Mouse (Mus musculus) embryonic facial prominence, embryonic 10.5 days (tissue): ENCODE results near the gene Lrch1. TPM values are rescaled to one million over a fixed set of nuclear protein-coding genes. Genes with fewer than 3 reads are reported as not detected.

Experiments
- DNase-seq: peaks from one replicate; pipeline ENCODE4 v3.0.0-alpha.2; 2017; ENCODE audit warnings: low spot score
- H3K27ac ChIP-seq: fragments of 300-500 bp; sonication (generic); replicated peaks from 2 replicates; pipeline ENCODE4 v1.5.1; 2016; ENCODE audit warnings: mild to moderate bottlenecking
- H3K27me3 ChIP-seq: fragments of 300-500 bp; sonication (generic); replicated peaks from 2 replicates; pipeline ENCODE4 v1.6.1; 2016; ENCODE audit warnings: low read depth, mild to moderate bottlenecking; ENCODE audit not compliant: poor library complexity, severe bottlenecking
- H3K36me3 ChIP-seq: fragments of 300-500 bp; sonication (generic); replicated peaks from 2 replicates; pipeline ENCODE4 v1.6.1; 2016; ENCODE audit warnings: mild to moderate bottlenecking, moderate library complexity
- H3K4me1 ChIP-seq: fragments of 300-500 bp; sonication (generic); 2 replicates; pipeline ENCODE4 v1.6.1; 2016
- H3K4me3 ChIP-seq: fragments of 300-500 bp; sonication (generic); 2 replicates; pipeline ENCODE4 v1.5.1; 2016; ENCODE audit warnings: mild to moderate bottlenecking, moderate library complexity
- H3K9me3 ChIP-seq: fragments of 300-500 bp; sonication (generic); 2 replicates; pipeline ENCODE4 v1.6.1; 2016; ENCODE audit warnings: mild to moderate bottlenecking
- WGBS: fragments of 180-500 bp; shearing (Covaris S2); methylation state at CpG from one replicate; pipeline ENCODE4 v1.1.7; 2016; 5-methylcytosine and 5-hydroxymethylcytosine counted together
- polyA plus RNA-seq: library from polyadenylated mRNA; unstranded; fragments of >200 nt; fragmentation: Nextera tagmentation; extraction: Ambion mirVana; gene quantifications from 2 replicates; pipeline ENCODE4 v1.2.1, GENCODE M21; 2016

Lrch1 gene
- polyA plus RNA-seq, 1 experiment from 2014 or later, result 9.1 TPM

DNA sequence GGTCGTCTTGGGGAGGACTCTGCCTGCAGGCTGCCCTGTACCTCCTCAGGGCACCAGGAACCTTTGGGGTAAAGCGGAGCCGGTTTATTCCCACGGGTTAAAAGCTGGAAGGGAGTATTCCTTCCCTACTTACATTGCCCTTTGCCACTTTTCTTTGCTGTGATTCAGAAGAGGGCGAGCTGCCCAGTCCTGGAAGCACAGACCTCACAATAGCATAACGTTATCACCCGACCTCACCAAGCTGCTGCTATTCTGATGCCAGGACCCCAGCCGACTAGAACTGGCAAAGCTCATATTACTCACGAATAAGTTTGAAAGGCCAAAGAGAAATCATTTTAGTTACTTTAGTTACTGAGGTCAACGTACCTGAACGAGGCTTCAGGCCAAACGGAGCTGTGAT lies 152.7 kb downstream of the Lrch1 start:
- peaks cover 15% of the 10 kb centered on the region for H3K36me3 ChIP-seq
- no peaks in the 10 kb centered on the region for H3K9me3 ChIP-seq
- DNase-seq, result no peak
- WGBS, result 81% methylated on average over 12 of the region's 12 CpGs
- no peak overlapping the region for H3K27ac ChIP-seq
- no peak overlapping the region for H3K4me3 ChIP-seq
- H3K4me1 ChIP-seq, result peaks cover 13% of the 10 kb centered on the region
- no peaks in the 10 kb centered on the region for H3K27me3 ChIP-seq

DNA sequence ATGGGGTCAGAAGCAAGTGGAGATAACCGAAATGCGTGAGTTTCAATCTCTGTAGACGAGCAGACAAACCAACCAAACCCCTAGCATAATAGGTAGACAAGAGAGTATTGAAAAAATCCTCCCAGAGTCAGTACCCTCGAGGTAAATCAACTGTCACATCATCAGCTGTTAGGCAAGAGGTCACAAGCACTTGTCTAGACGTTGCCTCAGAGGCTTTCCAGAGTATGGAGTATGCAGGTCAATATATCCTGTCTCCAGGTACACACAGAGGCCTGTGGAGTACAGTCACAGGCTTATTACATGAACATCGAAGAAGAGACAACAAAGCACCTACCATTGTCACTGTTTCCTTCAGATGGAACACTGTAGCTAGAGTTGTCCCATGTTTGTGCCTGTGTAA lies 154.9 kb downstream of the Lrch1 start:
- peaks cover 13% of the 10 kb centered on the region for H3K4me1 ChIP-seq
- no peaks in the 10 kb centered on the region for H3K27me3 ChIP-seq
- DNase-seq, result no peak
- 80% methylated on average over 6 of the region's 6 CpGs for WGBS
- no peaks in the 10 kb centered on the region for H3K9me3 ChIP-seq
- peaks cover 14% of the 10 kb centered on the region for H3K36me3 ChIP-seq
- no peak overlapping the region for H3K4me3 ChIP-seq
- no peak overlapping the region for H3K27ac ChIP-seq

- H3K9me3 ChIP-seq, result no peaks in the 10 kb centered on the region
- peaks cover 10% of the 10 kb centered on the region for H3K4me1 ChIP-seq
- H3K27ac ChIP-seq, result no peak overlapping the region
- H3K27me3 ChIP-seq, result no peaks in the 10 kb centered on the region
- no peak overlapping the region for H3K4me3 ChIP-seq
- DNase-seq, result no peak
- H3K36me3 ChIP-seq, result peaks cover 17% of the 10 kb centered on the region
- 79% methylated on average over 5 of the region's 5 CpGs for WGBS
These were observed 157.1 kb downstream of the Lrch1 start for GRCm38 (mm10) chr14:74790535-74790934.

DNA sequence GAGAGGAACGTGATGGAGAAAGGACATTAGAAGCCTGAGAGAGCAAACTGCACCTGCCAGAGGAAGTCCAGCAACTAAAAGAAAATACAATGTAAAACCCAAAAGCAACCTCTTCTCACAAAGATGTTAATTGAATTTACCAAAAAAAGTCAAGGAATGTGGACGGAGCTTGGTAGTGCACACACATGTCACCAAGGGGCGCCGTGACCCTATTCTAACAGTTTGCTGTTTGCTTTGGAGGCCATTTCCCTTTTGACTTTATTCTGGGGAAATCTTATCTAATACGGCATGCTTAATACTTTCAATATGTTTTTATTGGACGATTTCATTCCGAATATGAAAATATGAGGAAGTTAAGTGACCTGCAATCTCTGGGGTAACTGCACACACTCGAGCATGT lies 158.9 kb downstream of the Lrch1 start:
- Histone ChIP-seq H3K27me3 (no peaks in the 10 kb centered on the region), H3K36me3 (peaks cover 26% of the 10 kb centered on the region), H3K4me3 (no peak overlapping the region), H3K27ac (no peak overlapping the region), H3K9me3 (no peaks in the 10 kb centered on the region), H3K4me1 (peaks cover 10% of the 10 kb centered on the region)
- 83% methylated on average over 8 of the region's 8 CpGs for WGBS
- DNase-seq, result no peak

DNA sequence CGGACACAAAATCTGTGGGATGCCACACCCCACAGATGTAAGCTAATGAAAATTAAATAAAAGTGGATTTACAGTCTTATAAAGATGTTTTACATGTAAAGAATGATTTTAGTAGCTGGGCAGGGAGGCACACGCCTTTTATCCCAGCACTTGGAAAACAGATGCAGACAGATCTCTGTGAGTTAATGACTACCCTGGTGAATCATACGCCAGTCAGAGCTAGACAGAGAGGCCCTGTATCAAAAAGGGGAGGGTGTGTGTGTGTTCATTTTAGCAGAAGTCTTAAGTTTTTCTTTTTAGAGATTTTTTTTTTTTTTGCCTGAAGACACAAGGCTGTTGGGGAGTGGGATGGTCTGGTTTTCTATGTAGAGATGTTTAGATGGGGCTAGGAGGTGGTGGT lies 160.0 kb downstream of the Lrch1 start:
- 86% methylated on average over 3 of the region's 3 CpGs for WGBS
- Histone ChIP-seq H3K36me3 (peaks cover 29% of the 10 kb centered on the region), H3K4me3 (no peak overlapping the region), H3K27me3 (no peaks in the 10 kb centered on the region), H3K4me1 (peaks cover 10% of the 10 kb centered on the region), H3K9me3 (no peaks in the 10 kb centered on the region), H3K27ac (no peak overlapping the region)
- DNase-seq, result no peak

GRCm38 (mm10) chr14:74784243-74784934 lies 163.3 kb downstream of the Lrch1 start:
- 82% methylated on average over 11 of the region's 11 CpGs for WGBS
- Histone ChIP-seq H3K4me1 (no peaks in the 10 kb centered on the region; the same call in 1 of the 2 replicates), H3K36me3 (peaks cover 29% of the 10 kb centered on the region), H3K9me3 (no peaks in the 10 kb centered on the region), H3K27me3 (no peaks in the 10 kb centered on the region), H3K4me3 (no peak overlapping the region), H3K27ac (no peak overlapping the region)
- DNase-seq, result no peak

DNA sequence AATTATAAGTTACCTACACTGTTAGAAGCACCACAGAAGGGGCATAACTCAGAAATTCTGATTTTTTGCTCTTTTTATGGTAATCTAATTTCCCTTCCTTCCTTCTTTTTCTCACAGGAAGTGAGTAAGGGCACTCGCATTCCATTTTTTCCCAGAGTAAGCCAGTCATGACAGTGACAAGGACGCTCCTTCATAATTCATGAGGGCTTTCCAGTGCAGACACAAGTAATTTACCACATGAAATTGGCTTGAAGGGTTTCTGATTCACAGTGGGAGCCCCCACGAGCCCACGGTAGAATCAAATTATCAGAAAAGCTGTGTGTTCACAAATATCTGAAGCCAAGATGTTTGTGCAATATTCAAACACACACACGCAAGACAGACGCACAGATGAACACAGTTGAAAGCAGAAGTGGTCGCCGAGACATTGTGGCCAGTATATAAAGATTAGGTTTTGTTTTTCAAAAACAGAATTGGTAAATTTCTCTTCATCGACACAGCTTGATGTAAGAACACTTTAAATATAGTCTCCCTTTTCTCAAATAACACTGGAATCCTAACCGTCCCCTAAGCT lies 173.5 kb downstream of the Lrch1 start:
- no peaks in the 10 kb centered on the region for H3K27me3 ChIP-seq
- H3K36me3 ChIP-seq, result peaks cover 26% of the 10 kb centered on the region
- H3K9me3 ChIP-seq, result no peaks in the 10 kb centered on the region
- no peak overlapping the region for H3K4me3 ChIP-seq
- H3K27ac ChIP-seq, result no peak overlapping the region
- 86% methylated on average over 10 of the region's 10 CpGs for WGBS
- no peaks in the 10 kb centered on the region for H3K4me1 ChIP-seq
- no peak for DNase-seq

- no peaks in the 10 kb centered on the region for H3K9me3 ChIP-seq
- H3K4me3 ChIP-seq, result no peak overlapping the region
- H3K4me1 ChIP-seq, result peaks cover 4% of the 10 kb centered on the region; the same call in 1 of the 2 replicates
These were observed 179.8 kb downstream of the Lrch1 start for GRCm38 (mm10) chr14:74767892-74768291.

DNA sequence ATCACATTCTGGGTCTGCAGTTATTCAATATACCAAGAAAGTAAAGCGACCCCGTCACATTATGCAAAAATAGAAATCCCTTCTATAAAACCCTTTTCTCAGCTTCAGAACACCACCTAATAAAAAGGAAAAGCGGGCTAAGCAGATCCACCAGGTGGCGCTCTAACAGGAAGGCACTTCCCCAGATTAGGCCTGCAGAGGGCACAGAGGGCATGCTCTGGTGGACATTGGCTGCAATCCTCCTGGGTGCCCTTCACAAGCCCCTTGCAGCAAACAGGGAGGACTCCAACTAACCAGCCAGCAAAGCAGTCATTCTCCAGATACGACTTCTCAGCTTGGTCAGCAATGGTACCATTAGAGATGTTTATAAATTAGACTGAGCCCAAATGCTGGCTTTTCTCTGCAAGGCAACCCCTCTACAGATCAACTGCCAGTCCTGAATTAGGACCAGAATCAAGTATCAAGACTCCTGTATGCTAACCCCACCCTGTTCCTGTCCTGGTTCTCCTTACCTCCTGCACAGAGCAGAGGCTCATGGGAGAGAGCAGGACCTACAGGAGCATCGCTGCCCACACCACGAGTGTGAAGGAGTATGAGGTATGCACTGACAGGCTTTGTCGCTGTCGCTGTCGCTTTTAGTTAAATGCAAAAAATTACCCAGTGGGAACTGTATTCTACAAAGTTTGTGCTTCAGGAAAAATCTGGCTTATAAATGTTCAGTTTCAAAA lies 183.3 kb downstream of the Lrch1 start:
- Histone ChIP-seq H3K9me3 (no peaks in the 10 kb centered on the region), H3K36me3 (peaks cover 12% of the 10 kb centered on the region), H3K27me3 (no peaks in the 10 kb centered on the region), H3K27ac (no peak overlapping the region), H3K4me1 (peaks cover 4% of the 10 kb centered on the region; the same call in 1 of the 2 replicates), H3K4me3 (no peak overlapping the region)
- peak; percentile 74 for DNase-seq
- WGBS, result 56% methylated on average over 10 of the region's 10 CpGs

More at GRCm38 (mm10) chr14:74767892-74768291, 179.8 kb downstream of the Lrch1 start:
- Histone ChIP-seq H3K36me3 (peaks cover 28% of the 10 kb centered on the region), H3K27ac (no peak overlapping the region), H3K27me3 (no peaks in the 10 kb centered on the region)
- no peak for DNase-seq
- 93% methylated on average over 1 of the region's 1 CpGs for WGBS

DNA sequence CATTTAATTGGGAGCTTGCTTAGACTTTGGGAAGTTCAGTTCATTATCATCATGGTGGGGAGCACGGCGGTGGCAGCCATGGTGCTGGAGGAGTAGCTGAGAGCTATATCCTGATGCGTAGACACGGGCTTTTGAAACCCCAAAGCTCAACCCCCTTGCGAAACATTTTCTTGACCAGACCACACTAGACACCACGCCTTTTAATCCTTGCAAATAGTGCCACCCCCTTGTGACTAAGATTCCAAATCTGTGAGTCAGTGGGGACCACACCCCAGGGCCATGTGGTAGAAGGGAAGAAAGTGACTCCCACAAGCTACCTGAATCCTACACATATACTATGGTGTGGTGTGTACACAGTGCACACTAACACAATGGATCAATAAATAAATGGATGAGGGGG lies 210.8 kb downstream of the Lrch1 start:
- H3K36me3 ChIP-seq, result peaks cover 68% of the 10 kb centered on the region
- 96% methylated on average over 6 of the region's 6 CpGs for WGBS
- no peak overlapping the region for H3K27ac ChIP-seq
- H3K4me1 ChIP-seq, result peaks cover 8% of the 10 kb centered on the region
- no peak overlapping the region for H3K4me3 ChIP-seq
- DNase-seq, result no peak
- H3K9me3 ChIP-seq, result no peaks in the 10 kb centered on the region
- no peaks in the 10 kb centered on the region for H3K27me3 ChIP-seq

DNA sequence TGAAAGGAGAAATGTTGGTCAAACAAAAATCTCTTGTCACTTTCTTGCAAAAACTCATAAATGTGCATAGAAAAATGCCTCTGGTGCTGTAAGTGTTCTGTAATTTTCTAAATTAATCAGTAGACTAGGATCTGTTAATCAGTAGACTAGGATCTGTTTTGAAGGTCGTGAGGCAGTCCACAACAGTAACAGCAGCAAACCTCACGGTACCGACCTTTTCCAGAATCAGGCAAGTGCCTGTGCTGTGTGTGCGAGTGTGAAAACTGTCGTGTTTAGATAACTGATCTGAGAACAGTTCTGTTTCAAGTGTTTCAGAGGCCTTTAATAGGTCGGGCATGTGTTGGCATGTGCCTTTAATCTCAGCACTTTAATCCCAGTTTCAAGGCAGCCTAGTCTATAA lies 212.2 kb downstream of the Lrch1 start:
- Histone ChIP-seq H3K27ac (no peak overlapping the region), H3K9me3 (no peaks in the 10 kb centered on the region), H3K27me3 (no peaks in the 10 kb centered on the region), H3K4me1 (peaks cover 11% of the 10 kb centered on the region), H3K36me3 (peaks cover 54% of the 10 kb centered on the region), H3K4me3 (no peak overlapping the region)
- DNase-seq, result no peak
- 88% methylated on average over 6 of the region's 6 CpGs for WGBS

DNA sequence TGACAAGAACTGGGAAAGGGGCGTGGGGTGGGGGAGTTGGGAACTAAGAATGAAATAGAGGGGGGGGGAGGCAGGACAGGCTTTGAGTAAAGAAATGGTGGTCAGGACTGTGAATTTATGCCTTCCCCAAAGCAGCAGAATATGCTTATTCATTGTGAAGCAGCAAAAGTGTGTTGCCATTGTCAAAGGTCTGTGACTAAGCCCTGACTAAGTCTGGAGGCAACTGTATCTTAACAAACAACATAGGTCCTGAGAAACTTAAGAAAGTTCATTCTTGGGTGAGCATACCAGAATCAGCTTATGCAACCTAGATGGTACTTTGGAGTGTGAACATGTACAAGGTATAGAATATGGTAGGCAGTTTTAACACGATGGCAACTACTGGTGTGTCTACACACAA lies 214.3 kb downstream of the Lrch1 start:
- peak overlapping the region; percentile 88 for H3K4me3 ChIP-seq
- H3K27me3 ChIP-seq, result no peaks in the 10 kb centered on the region
- DNase-seq, result no peak
- 77% methylated on average over 2 of the region's 2 CpGs for WGBS
- H3K36me3 ChIP-seq, result peaks cover 33% of the 10 kb centered on the region
- H3K27ac ChIP-seq, result no peak overlapping the region
- H3K4me1 ChIP-seq, result peaks cover 11% of the 10 kb centered on the region
- H3K9me3 ChIP-seq, result no peaks in the 10 kb centered on the region
